Mouse (Mus musculus): ENCODE measurements around the gene Togaram2. TPM values are rescaled to one million over a fixed set of nuclear protein-coding genes. Genes with fewer than 3 reads are reported as not detected.

The Togaram2 gene
- total RNA-seq (2012; rRNA removed), result 0.05 and 0.09 TPM in 2 replicates

GRCm38 (mm10) chr17:71673092-71673491 lies at the start of gene Togaram2:
TSS of gene Togaram2 (plus strand) at chr17:71673261.
- no peaks in the 10 kb centered on the region for H3K4me1 ChIP-seq (ENCODE audit: control insufficient read depth in 2 of 2, insufficient read depth in 2 of 2, low read length in 2 of 2, poor library complexity in 1 of 2)
- no peaks in the 10 kb centered on the region for H3K9me3 ChIP-seq (ENCODE audit: control insufficient read depth, insufficient read depth, low read depth, low read length)
- in situ Hi-C loops (cut with MboI; ENCODE audit: low sequenced_read_pairs in 2 of 2, unreplicated experiment in 2 of 2), result no loop called here
- 0 out of 4 replicates have a peak within 1 kb of the TSS, but pooled peaks of 1 of the 2 experiments have one; percentile 7 for H3K4me3 ChIP-seq (ENCODE audit: insufficient read depth in 1 of 2, low read depth in 1 of 2, low read length in 2 of 2, poor library complexity in 1 of 2, severe bottlenecking in 1 of 2)
- H3K9ac ChIP-seq (ENCODE audit: insufficient read depth, low read depth, low read length, poor library complexity, severe bottlenecking), result no peak within 1 kb of the TSS
- no peak for TF ChIP-seq HCFC1 (IDR thresholded peaks at IDR 0.05; ENCODE audit: borderline replicate concordance, insufficient read depth, low read length)
- TF ChIP-seq CHD2 (IDR thresholded peaks at IDR 0.05; ENCODE audit: low read depth, low read length), result no peak
- TF ChIP-seq MAFK (IDR thresholded peaks at IDR 0.05; ENCODE audit: insufficient read depth, low read depth, low read length), result no peak
- no peak for TF ChIP-seq ZC3H11A (IDR thresholded peaks at IDR 0.05; ENCODE audit: borderline replicate concordance, low read depth, low read length)
- TF ChIP-seq ZNF384 (IDR thresholded peaks at IDR 0.05; ENCODE audit: low read depth, low read length), result no peak
- DNase-seq (ENCODE audit: low read depth, low spot score), result no peak
- no peaks in the 10 kb centered on the region for H3K36me3 ChIP-seq (ENCODE audit: control insufficient read depth, insufficient read depth, low read length, poor library complexity, severe bottlenecking)
- no peak within 1 kb of the TSS for H3K27ac ChIP-seq (ENCODE audit: insufficient read depth, low read depth, low read length, poor library complexity, severe bottlenecking)

- in situ Hi-C loops (cut with MboI; ENCODE audit: low sequenced_read_pairs in 2 of 2, unreplicated experiment in 2 of 2), result no loop called here
- Histone ChIP-seq H3K9me3 (ENCODE audit: control insufficient read depth, insufficient read depth, low read depth, low read length) (no peaks in the 10 kb centered on the region), H3K4me1 (ENCODE audit: control insufficient read depth in 2 of 2, insufficient read depth in 2 of 2, low read length in 2 of 2, poor library complexity in 1 of 2) (peaks cover 0 to 2% of the 10 kb centered on the region in 2 experiments; a peak in 1 of 4 replicates), H3K4me3 (ENCODE audit: insufficient read depth in 1 of 2, low read depth in 1 of 2, low read length in 2 of 2, poor library complexity in 1 of 2, severe bottlenecking in 1 of 2) (no peak overlapping the region), H3K9ac (ENCODE audit: insufficient read depth, low read depth, low read length, poor library complexity, severe bottlenecking) (no peak overlapping the region), H3K27ac (ENCODE audit: insufficient read depth, low read depth, low read length, poor library complexity, severe bottlenecking) (no peak overlapping the region), H3K36me3 (ENCODE audit: control insufficient read depth, insufficient read depth, low read length, poor library complexity, severe bottlenecking) (peaks cover 63% of the 10 kb centered on the region)
- no peak for DNase-seq (ENCODE audit: low read depth, low spot score)
- no peak for TF ChIP-seq CHD2 (IDR thresholded peaks at IDR 0.05; ENCODE audit: low read depth, low read length)
- no peak for TF ChIP-seq ZNF384 (IDR thresholded peaks at IDR 0.05; ENCODE audit: low read depth, low read length)
- TF ChIP-seq ZC3H11A (IDR thresholded peaks at IDR 0.05; ENCODE audit: borderline replicate concordance, low read depth, low read length), result no peak
- TF ChIP-seq MAFK (IDR thresholded peaks at IDR 0.05; ENCODE audit: insufficient read depth, low read depth, low read length), result no peak
- no peak for TF ChIP-seq HCFC1 (IDR thresholded peaks at IDR 0.05; ENCODE audit: borderline replicate concordance, insufficient read depth, low read length)
Measured at GRCm38 (mm10) chr17:71631806-71632205, 41.3 kb upstream of the Togaram2 start.

- in situ Hi-C loops (cut with MboI; ENCODE audit: low sequenced_read_pairs in 2 of 2, unreplicated experiment in 2 of 2), result no loop called here
- Histone ChIP-seq H3K27ac (ENCODE audit: insufficient read depth, low read depth, low read length, poor library complexity, severe bottlenecking) (no peak overlapping the region), H3K9me3 (ENCODE audit: control insufficient read depth, insufficient read depth, low read depth, low read length) (no peaks in the 10 kb centered on the region), H3K36me3 (ENCODE audit: control insufficient read depth, insufficient read depth, low read length, poor library complexity, severe bottlenecking) (peaks cover 62% of the 10 kb centered on the region), H3K9ac (ENCODE audit: insufficient read depth, low read depth, low read length, poor library complexity, severe bottlenecking) (no peak overlapping the region), H3K4me3 (ENCODE audit: insufficient read depth in 1 of 2, low read depth in 1 of 2, low read length in 2 of 2, poor library complexity in 1 of 2, severe bottlenecking in 1 of 2) (no peak overlapping the region), H3K4me1 (ENCODE audit: control insufficient read depth in 2 of 2, insufficient read depth in 2 of 2, low read length in 2 of 2, poor library complexity in 1 of 2) (no peaks in the 10 kb centered on the region)
- no peak for DNase-seq (ENCODE audit: low read depth, low spot score)
- TF ChIP-seq CHD2 (IDR thresholded peaks at IDR 0.05; ENCODE audit: low read depth, low read length) (no peak), ZC3H11A (IDR thresholded peaks at IDR 0.05; ENCODE audit: borderline replicate concordance, low read depth, low read length) (no peak), MAFK (IDR thresholded peaks at IDR 0.05; ENCODE audit: insufficient read depth, low read depth, low read length) (no peak), HCFC1 (IDR thresholded peaks at IDR 0.05; ENCODE audit: borderline replicate concordance, insufficient read depth, low read length) (no peak), ZNF384 (IDR thresholded peaks at IDR 0.05; ENCODE audit: low read depth, low read length) (no peak)
Measured at GRCm38 (mm10) chr17:71633350-71633749, 39.7 kb upstream of the Togaram2 start.

GRCm38 (mm10) chr17:71636786-71637185 lies 36.3 kb upstream of the Togaram2 start:
- Histone ChIP-seq H3K36me3 (ENCODE audit: control insufficient read depth, insufficient read depth, low read length, poor library complexity, severe bottlenecking) (peaks cover 65% of the 10 kb centered on the region), H3K9me3 (ENCODE audit: control insufficient read depth, insufficient read depth, low read depth, low read length) (no peaks in the 10 kb centered on the region), H3K27ac (ENCODE audit: insufficient read depth, low read depth, low read length, poor library complexity, severe bottlenecking) (no peak overlapping the region), H3K4me1 (ENCODE audit: control insufficient read depth in 2 of 2, insufficient read depth in 2 of 2, low read length in 2 of 2, poor library complexity in 1 of 2) (peaks cover 0 to 2% of the 10 kb centered on the region in 2 experiments; a peak in 1 of 4 replicates), H3K9ac (ENCODE audit: insufficient read depth, low read depth, low read length, poor library complexity, severe bottlenecking) (no peak overlapping the region), H3K4me3 (ENCODE audit: insufficient read depth in 1 of 2, low read depth in 1 of 2, low read length in 2 of 2, poor library complexity in 1 of 2, severe bottlenecking in 1 of 2) (no peak overlapping the region)
- no peak for DNase-seq (ENCODE audit: low read depth, low spot score)
- no peak for TF ChIP-seq ZNF384 (IDR thresholded peaks at IDR 0.05; ENCODE audit: low read depth, low read length)
- no peak for TF ChIP-seq MAFK (IDR thresholded peaks at IDR 0.05; ENCODE audit: insufficient read depth, low read depth, low read length)
- no peak for TF ChIP-seq HCFC1 (IDR thresholded peaks at IDR 0.05; ENCODE audit: borderline replicate concordance, insufficient read depth, low read length)
- TF ChIP-seq CHD2 (IDR thresholded peaks at IDR 0.05; ENCODE audit: low read depth, low read length), result no peak
- no peak for TF ChIP-seq ZC3H11A (IDR thresholded peaks at IDR 0.05; ENCODE audit: borderline replicate concordance, low read depth, low read length)
- in situ Hi-C loops (cut with MboI; ENCODE audit: low sequenced_read_pairs in 2 of 2, unreplicated experiment in 2 of 2), result no loop called here
